Mouse (Mus musculus) 3T3-L1 (cell line): ENCODE results near the gene Gm20388.
A peak's percentile ranks its signal among the peaks of the same experiment; 100 is the strongest.

Experiments
- DNase-seq: peaks from one replicate; pipeline ENCODE4 v3.0.0-alpha.2; 2015; ENCODE audit warnings: low read depth, low spot score

Gene Gm20388

DNA sequence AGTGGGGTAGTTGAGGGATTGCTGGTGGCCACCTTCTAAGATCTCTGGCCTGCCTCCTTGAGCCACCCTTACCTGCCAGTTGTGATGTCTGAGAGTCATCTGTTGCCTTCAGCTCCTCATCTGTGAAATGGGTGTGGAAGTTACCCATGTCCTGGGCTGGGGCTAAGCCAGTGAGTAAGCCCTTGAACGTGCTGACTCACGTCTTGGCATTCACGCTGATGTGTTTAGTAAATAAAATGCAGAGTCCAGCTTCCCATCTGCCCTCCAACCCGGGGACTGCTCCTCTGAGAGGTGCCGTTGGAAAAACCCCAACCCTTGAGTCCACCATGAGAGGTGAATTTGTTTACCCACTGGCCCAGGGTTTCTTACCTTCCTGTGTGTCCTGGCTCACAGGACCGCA, 3435.2 kb downstream of the Gm20388 start:
- DNase-seq, result peak; percentile 84

DNA sequence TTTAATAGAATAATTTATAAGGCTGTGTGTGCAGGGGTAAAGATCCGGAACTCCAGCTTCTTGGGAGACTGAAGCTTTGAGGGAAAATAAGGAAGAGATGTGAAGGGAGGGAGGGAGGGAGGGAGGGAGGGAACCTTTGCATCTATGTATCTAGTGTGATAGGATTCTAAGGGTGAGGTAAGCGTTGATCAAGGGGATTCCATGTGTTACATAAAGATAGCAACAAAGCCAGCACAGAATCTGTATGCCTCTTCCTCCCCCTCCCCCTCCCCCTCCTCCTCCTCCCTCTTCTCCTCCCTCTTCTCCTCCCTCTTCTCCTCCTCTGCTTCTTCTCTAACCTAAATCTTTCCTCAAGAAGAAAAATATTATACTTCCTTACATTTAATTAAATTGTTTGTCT, 3436.7 kb downstream of the Gm20388 start:
- DNase-seq, result no peak

DNA sequence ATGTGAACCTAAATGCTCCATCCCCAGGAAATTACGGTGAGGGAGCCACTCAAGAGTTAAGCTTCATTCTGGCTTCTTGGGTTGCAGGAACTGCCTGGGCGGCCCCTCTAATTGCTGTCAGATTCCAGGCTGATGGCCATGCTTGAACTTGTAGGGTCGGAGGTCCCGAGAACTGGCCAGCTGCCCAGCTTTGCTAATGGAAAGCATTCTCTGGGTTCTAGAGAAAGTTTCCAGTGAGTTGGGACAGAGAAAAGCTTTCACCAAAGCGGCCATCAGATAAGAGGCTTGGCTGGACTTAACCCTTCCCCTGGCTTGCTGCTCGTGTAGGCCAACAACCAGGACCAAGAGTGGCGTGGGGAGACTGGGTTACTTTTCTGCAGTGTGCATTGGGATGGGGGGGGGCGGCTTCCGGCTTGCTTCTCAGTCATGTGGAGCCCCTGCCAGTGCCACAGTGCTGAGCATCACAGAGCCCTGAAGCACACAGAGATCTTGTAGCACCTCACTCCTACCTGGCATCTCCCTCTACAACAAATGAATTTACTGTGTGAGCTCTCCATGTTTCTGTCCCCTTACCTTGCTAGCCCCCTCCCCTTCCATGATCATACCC, 3437.7 kb downstream of the Gm20388 start:
- peak; percentile 60 for DNase-seq

DNA sequence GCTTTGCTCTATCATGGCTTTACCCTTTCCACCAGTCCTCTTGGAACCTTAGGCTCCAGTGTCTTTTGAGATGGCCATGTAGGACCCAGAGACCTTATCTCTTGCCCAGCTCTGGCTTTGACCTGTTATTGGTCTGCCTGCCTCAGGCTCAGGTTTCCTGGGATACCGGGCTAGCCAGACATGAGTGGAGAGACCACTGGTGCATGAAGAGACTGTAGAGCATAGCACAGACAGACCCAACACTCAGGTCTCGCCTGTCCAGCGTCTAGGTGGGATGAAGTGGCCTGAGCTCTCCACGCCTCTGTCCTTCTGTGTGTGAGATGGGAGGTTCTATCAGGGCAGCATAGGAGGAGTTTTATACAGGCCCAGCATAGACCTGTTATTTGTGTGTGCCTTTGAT, 3438.4 kb downstream of the Gm20388 start:
- DNase-seq, result no peak

- no peak for DNase-seq
Measured at GRCm38 (mm10) chr8:123352118-123352517, 3441.5 kb downstream of the Gm20388 start.

DNA sequence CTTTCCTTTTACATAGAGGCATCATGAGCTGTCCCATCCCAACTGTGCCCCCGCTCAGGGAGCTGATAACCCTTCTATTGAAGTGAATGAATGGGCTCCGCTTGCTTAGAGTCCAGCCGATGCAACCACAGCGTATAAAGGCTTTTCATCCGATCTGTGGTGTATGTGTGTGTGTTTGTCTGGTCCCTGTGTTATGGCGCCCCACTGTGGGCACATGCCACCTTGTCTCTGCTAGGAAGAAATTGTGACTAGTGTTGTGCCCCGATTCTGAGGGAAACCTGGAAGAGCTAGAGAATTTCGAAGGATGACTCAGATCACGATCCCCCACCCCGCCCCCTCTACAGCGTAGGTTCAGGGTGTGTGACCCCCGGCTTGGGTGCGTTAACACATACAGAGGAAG, 3442.1 kb downstream of the Gm20388 start:
- peak; percentile 67 for DNase-seq

DNA sequence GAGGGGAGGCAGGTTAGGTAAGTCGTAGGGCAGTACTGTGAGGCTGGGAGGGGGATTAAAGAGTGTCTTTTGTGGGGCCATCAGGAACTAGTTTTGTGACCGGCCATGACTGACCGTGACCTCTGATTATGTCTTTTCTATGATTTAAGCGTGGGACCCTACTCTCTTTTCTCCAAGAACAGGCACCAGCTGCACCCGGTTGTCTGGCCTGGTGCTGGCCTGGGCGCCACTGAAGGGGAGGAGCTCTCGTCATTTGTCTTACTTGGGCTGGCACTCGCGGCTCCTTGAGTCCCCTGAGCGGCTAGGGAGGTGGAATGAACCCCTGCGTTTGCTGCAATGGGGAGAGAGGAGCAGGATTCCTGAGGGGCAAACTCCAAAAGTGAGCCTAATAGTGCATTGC, 3442.6 kb downstream of the Gm20388 start:
- no peak for DNase-seq

GRCm38 (mm10) chr8:123361082-123361739, 3450.6 kb downstream of the Gm20388 start:
- DNase-seq, result peak; percentile 84

- peak; percentile 91 for DNase-seq
Measured at GRCm38 (mm10) chr8:123373403-123374238, 3463.0 kb downstream of the Gm20388 start, which contains the start of gene Tcf25. Gene Tcf25, plus strand, starts transcription at chr8:123373753.

DNA sequence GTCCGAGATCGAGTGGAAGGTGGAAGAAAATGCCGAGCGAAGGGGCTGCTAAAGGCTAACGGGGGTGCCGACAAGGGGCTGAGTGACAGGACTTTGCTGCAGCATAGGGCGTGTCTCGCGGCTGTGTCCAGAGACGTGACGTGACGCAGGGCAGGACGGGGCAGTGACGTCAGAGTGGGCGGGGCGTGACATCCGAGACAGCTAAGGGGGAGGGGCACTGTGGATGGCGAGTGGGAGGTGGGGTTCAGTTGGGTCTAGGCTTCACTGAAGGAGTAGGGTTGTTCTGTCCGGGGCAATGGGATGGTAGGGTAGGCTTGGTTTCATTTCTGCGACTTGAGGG, 3463.6 kb downstream of the Gm20388 start:
- peak; percentile 90 for DNase-seq

DNA sequence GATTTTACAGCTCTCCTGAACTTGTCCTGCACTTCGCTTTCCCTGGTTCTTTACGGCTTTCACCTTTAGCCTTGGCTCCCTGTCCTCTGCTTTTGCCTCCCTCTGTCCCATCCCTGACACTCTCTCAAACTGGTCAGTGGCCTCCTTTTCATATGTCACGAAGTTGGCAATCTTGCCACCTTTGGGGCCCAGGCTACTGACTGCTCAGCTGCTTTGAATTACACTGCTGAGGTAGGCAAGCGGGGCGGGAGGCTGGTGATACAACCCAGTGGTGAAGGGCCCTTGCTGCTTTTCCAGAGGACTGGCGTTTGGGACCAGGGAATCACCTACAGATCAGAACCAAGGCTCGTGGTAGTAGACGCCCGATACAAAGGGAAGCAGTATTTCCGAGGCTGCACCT, 3465.1 kb downstream of the Gm20388 start:
- no peak for DNase-seq

GRCm38 (mm10) chr8:123376106-123376505, 3465.5 kb downstream of the Gm20388 start:
- no peak for DNase-seq

DNA sequence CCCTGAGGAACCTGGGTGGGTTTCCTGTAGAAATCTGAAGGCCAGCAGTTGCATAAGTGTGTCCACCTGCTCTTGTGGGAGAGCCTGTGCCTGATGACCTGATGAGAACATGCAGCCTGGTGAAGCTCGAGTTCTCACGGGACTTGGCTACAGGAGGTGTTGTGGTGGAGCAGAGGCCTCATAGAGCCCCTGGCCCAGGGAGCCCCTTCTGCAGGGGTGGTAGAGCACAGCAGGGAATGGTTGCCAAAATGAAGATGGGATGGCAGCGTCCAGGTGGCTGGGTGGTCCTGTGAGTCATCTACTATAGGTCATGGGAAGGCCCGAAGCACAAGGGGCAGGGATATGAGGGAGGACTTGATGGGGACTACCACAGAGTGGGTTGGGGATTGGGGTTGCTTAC, 3471.1 kb downstream of the Gm20388 start:
- DNase-seq, result no peak

DNA sequence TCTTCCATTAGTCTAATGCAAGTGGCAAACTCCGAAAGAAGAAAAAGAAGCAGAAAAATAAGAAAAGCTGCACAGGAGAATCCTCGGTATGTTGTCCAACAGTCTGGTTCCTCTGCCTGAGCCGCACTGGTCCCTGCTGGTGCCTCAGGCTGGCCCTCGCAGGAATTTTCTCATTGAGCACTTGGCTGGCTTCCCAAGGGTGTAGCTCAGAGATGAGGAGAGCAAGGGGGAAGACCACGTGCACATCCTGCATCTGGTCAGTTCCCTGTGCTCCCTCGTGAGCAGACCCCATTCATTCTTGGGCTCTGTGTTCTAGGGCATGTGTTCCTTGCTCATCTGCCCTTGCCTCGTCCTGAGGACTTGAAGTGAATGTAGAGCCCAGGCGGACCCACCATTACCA, 3471.9 kb downstream of the Gm20388 start:
- DNase-seq, result no peak

- peak; percentile 49 for DNase-seq
Measured at GRCm38 (mm10) chr8:123384883-123385540, 3474.4 kb downstream of the Gm20388 start.

- no peak for DNase-seq
Measured at GRCm38 (mm10) chr8:123387041-123387440, 3476.4 kb downstream of the Gm20388 start.

DNA sequence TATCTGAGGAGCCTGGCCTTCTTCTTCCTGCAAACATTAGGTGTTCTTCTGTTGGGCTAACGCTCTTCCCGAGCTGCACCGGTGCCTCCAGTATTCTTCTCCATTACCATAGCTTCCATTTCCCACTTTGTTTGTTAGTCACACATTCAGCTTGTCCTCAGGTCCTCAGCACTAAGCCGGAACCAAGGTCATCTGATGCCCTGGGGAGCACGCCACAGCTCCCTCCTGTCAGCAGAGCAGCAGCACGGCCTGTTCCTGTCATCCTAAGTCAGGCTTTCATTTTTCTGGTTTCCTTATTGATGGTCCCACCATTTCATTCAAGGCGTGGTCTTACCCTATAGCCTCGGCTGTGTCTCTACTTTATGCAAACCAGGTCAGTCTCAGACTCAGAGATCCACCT, 3477.2 kb downstream of the Gm20388 start:
- DNase-seq, result no peak

DNA sequence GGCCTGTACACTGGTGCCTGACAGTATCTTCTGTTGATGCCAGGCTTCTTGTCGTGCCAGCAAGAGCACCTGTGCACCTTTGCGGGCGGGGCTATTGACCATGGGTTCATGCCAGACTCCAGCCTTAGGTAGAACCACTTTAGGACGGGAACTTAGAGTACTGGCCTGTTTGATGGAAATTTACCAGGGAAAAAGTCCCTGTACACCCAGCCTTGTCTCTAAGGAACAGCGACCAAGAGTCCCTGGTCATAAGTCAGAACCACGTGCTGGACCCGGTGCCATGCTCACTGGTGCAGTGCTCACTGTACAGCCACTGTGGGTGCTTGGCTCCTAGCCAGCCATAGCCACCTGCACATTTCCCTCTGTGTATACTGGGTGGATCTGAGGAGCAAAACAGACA, 3478.4 kb downstream of the Gm20388 start:
- DNase-seq, result no peak

DNA sequence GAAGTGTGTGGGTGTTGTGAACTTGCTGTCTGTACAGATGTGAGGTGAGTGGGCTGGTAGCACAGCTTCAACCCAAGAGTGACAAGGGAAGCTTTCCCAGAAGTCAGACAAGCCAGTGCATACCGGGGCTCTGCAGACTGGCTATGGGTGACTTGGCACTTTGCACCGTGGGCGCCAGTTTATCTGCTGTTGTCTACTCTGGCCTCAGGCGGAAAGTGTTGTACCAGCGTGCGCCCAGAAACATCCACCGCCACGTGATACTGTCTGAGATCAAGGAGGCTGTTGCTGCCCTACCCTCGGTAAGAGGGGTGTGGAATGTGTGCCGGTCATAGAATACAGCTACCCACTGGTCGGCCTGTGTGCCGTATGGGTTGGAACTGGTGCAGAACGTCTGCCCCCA, 3487.7 kb downstream of the Gm20388 start:
- DNase-seq, result no peak

GRCm38 (mm10) chr8:123401936-123402335, 3491.3 kb downstream of the Gm20388 start:
- DNase-seq, result no peak

- no peak for DNase-seq
Measured at GRCm38 (mm10) chr8:123402730-123403326, 3492.2 kb downstream of the Gm20388 start.

- no peak for DNase-seq
Measured at GRCm38 (mm10) chr8:123404521-123404920, 3493.9 kb downstream of the Gm20388 start.
